Mouse (Mus musculus) common myeloid progenitor, adult 5-6 weeks (primary cell): Measurements from ENCODE around the gene Gpsm1. TPM values are rescaled to one million over a fixed set of nuclear protein-coding genes. Genes with fewer than 3 reads are reported as not detected.
A peak's percentile ranks its signal among the peaks of the same experiment; 100 is the strongest.
"Not testable (repeated sequence)": the region's sequence is repeated elsewhere in the genome, so short reads cannot be mapped to it uniquely, and the experiment has no call there.

Source experiments
- ATAC-seq: replicated peaks from 2 replicates; pipeline ENCODE4 v1.8.0; 2016; ENCODE audit warnings: low read depth, mild to moderate bottlenecking, moderate TSS enrichment, inconsistent platforms; ENCODE audit not compliant: poor library complexity, severe bottlenecking
- total RNA-seq: library from RNA; stranded (forward); fragments of 200-1000, 187-1606 nt; gene quantifications from 2 replicates; pipeline ENCODE4 v1.2.3, GENCODE M21; 2017

Gpsm1 gene
- total RNA-seq, 1 experiment from 2014 or later: 23.8 TPM

DNA sequence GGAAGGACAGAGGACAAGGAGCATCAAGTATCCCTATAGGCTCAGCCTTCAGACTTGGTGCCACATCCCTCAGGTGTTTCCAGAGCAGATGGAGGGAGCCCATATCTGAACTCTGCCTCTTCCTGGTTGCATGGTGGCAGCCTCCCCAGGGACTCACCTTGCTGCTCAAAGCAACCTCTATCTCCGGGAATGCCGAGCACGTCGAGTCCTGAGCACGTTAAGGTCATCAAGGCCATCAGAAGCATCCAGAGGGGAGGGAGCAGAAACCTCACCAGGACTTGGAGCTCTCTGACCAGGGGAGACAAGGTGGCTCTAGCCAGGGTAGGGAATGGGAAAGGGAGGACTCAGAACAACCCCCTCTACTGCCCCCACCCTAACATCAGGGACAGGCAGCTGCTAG, 48.2 kb downstream of the Gpsm1 start:
- ATAC-seq: no peak

- no peak for ATAC-seq
Measured at GRCm38 (mm10) chr2:26364738-26365465, 49.6 kb downstream of the Gpsm1 start.

DNA sequence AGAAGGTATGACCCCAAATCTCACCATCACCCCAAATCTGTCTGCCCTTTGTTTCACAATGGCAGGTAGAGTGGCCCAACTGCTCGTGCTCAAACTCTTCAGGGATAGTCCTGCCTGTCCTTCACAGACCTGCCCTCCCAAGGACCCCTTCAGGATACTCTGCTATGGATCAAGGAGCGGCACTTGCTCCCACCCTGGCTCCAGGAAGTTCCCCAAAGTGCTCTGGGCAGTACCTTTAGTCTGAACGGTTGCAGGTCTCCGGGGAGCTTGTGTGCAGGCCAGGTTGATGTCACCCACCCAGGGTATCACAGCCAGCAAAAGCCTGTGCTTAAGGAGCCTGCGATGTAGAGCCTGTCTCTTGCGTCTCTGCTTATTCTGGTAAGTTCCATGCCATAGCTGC, 52.6 kb downstream of the Gpsm1 start:
- no peak for ATAC-seq

DNA sequence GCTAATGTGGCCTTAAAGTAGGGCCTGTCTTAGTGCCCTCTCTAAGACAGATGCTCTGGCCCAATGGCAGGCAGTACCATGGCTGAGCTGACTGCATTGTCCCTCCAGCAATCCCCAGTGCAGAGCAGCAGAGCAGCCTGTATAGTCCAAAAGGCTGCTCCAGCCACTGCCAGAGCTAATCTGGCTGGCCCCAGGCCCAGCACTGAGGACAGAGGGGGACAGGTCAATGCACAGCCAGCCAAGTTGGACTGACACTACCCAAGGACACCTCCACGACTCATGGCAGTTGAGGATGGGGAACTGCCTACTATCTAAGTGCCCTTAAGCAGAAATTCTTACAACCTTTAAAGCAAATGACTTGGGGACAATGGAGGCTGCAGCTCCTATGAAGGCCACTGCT, 53.3 kb downstream of the Gpsm1 start:
- ATAC-seq: no peak

- no peak for ATAC-seq
Measured at GRCm38 (mm10) chr2:26372396-26372795, 57.1 kb downstream of the Gpsm1 start.

GRCm38 (mm10) chr2:26380131-26380771, 64.9 kb downstream of the Gpsm1 start, which contains the start of gene Snapc4:
TSS of gene Snapc4 (minus strand) at chr2:26380653.
- peak; percentile 97 for ATAC-seq

GRCm38 (mm10) chr2:26380871-26381270, 65.6 kb downstream of the Gpsm1 start:
- ATAC-seq: not testable (repeated sequence)

GRCm38 (mm10) chr2:26387713-26388112, 72.4 kb downstream of the Gpsm1 start:
- no peak for ATAC-seq

- no peak for ATAC-seq
Measured at GRCm38 (mm10) chr2:26388682-26389153, 73.4 kb downstream of the Gpsm1 start.

- peak; percentile 75 for ATAC-seq
Measured at GRCm38 (mm10) chr2:26389154-26389690, 73.9 kb downstream of the Gpsm1 start, which contains the start of the genes Entr1 and Pmpca. TSS of gene Entr1 (minus strand) at chr2:26389316. TSS of gene Pmpca (plus strand) at chr2:26389339.

DNA sequence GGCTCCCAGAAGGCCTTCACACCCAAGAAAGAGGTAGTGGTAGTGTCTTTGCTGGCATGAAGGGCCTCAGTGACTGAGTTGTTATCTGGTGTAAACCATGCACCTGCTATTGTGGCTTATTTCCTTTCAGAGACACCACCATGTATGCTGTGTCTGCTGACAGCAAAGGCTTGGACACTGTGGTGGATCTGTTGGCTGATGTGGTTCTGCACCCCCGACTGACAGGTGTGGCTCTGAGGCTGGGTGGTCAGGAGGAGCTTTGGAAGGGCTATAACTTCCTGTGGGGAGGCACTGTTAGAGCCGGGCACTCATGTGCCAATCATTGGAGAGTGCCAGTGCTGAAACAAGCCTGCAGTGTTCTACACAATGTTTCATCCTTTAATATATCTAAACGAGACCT, 75.6 kb downstream of the Gpsm1 start:
- ATAC-seq: no peak

DNA sequence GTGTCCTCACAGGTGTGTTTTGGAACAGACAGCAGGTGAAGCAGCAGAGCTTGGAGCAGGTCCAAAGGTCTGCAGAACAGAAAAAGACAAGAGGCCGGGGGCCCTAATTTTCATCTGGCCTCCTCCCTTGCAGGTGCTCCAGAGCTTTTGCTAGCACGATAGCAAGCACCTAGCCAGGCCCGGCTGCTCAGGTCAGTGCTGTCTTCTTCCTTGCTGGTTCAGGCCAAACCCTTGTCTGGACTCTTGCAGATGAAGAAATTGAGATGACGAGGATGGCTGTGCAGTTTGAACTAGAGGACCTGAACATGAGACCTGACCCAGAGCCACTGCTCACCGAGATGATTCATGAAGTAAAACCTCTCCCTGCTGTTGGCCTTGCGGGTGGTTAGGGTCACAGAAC, 76.3 kb downstream of the Gpsm1 start:
- ATAC-seq: no peak

Other genes with a start within 250 kb of the Gpsm1 start
- gene Nacc2, start 192.3 kb upstream of the Gpsm1 start, total RNA-seq: 0.87 and 4.1 TPM in 2 replicates
- not detected in 2 replicates for gene Lhx3, start 107.2 kb upstream of the Gpsm1 start, total RNA-seq
- gene Qsox2, start 78.0 kb upstream of the Gpsm1 start, total RNA-seq: 5.4 and 6.9 TPM in 2 replicates
- gene Ccdc187, start 21.0 kb upstream of the Gpsm1 start, total RNA-seq: not detected in 2 replicates
- 7.1 and 9.1 TPM in 2 replicates for gene Dnlz, start 36.6 kb downstream of the Gpsm1 start, total RNA-seq
- gene Card9, start 45.4 kb downstream of the Gpsm1 start, total RNA-seq: 41.9 and 46.4 TPM in 2 replicates
- 45.1 TPM in 2 replicates for gene Snapc4, start 65.1 kb downstream of the Gpsm1 start, total RNA-seq
- gene Entr1, start 73.8 kb downstream of the Gpsm1 start, total RNA-seq: 32.6 and 33.2 TPM in 2 replicates
- 66.4 and 72.9 TPM in 2 replicates for gene Pmpca, start 73.8 kb downstream of the Gpsm1 start, total RNA-seq
- gene Inpp5e, start 93.7 kb downstream of the Gpsm1 start, total RNA-seq: 8.5 and 15.6 TPM in 2 replicates
- 20.1 and 44.2 TPM in 2 replicates for gene Sec16a, start 129.7 kb downstream of the Gpsm1 start, total RNA-seq
- gene Notch1, start 201.1 kb downstream of the Gpsm1 start, total RNA-seq: 6.5 and 13.7 TPM in 2 replicates